In the genomic region with DNA sequence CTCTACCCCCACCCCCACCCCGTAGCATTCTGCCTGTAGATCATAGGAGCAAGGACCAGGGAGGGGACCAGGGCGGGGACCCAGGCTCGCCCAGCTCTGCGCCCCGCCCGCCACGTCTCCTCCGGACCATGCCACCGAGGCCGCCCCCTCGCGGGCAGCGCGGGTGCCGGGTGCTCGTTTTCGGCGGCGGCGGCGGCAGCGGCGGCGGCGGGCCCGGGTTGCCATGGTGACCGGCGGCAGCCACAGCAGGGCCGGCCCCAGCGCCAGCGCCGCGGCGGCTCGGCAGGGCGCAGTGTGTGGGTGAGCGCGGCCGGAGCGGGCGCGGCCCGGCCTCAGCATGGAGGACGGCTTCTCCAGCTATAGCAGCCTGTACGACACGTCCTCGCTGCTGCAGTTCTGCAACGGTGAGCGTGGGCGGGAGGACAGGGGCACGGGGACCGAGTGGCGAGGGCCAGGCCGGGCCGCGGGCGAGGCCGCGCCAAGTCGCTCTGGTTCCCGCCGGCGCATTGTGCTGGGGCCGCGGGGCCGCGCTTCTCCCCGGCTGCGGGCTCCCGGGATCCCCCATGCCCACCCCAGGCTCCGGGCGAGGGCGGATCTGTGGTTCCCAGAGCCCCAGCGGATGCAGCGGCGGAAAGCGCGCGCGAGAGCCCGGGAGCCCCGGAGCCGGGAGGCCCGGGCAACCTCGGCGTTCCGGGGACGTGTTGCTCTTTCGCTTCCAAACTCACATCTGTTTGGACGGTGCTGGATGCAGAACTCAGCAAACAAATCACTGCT, we compare ENCODE assay signal across 8 mouse cellular contexts. TPM values are rescaled to one million over a fixed set of nuclear protein-coding genes. Genes with fewer than 3 reads are reported as not detected.
DNase-seq lines count a peak whose midpoint lies in the region; ATAC-seq and TF ChIP-seq lines count a peak whose summit lies in the region.

No protein-coding gene starts in this region.

- H3K9me3 ChIP-seq in erythroblast, embryonic 14.5 days (ENCODE audit: control insufficient read depth, low read length) = no peaks in the 10 kb centered on the region
- H3K9me3 ChIP-seq in embryonic facial prominence, embryonic 13.5 days = no peaks in the 10 kb centered on the region
- H3K9me3 ChIP-seq in heart, embryonic 10.5 days = no peaks in the 10 kb centered on the region
- no peaks in the 10 kb centered on the region for H3K9me3 ChIP-seq in kidney, embryonic 14.5 days (ENCODE audit: control insufficient read depth, low read length)
- H3K9me3 ChIP-seq in limb, embryonic 14.5 days (ENCODE audit: control insufficient read depth, low read length) = no peaks in the 10 kb centered on the region
- H3K9me3 ChIP-seq in midbrain, embryonic 16.5 days (replicated peaks; ENCODE audit: control insufficient read depth, low read length, poor library complexity, severe bottlenecking) = no peaks in the 10 kb centered on the region

- H3K4me1 ChIP-seq in erythroblast, embryonic 14.5 days (ENCODE audit: control insufficient read depth) = peaks cover 9% of the 10 kb centered on the region
- peaks cover 28% of the 10 kb centered on the region for H3K4me1 ChIP-seq in embryonic facial prominence, embryonic 13.5 days
- H3K4me1 ChIP-seq in heart, embryonic 10.5 days = peaks cover 17% of the 10 kb centered on the region
- no peaks in the 10 kb centered on the region for H3K4me1 ChIP-seq in kidney, embryonic 14.5 days (ENCODE audit: control insufficient read depth, insufficient read depth, low read length)
- H3K4me1 ChIP-seq in limb, embryonic 14.5 days (ENCODE audit: control insufficient read depth, insufficient read depth, low read length) = peaks cover 8% of the 10 kb centered on the region
- H3K4me1 ChIP-seq in midbrain, embryonic 16.5 days (ENCODE audit: control insufficient read depth, insufficient read depth, low read length) = peaks cover 30% of the 10 kb centered on the region

- H3K36me3 ChIP-seq in erythroblast, embryonic 14.5 days (ENCODE audit: control insufficient read depth) = no peaks in the 10 kb centered on the region
- no peaks in the 10 kb centered on the region for H3K36me3 ChIP-seq in embryonic facial prominence, embryonic 13.5 days
- no peaks in the 10 kb centered on the region for H3K36me3 ChIP-seq in heart, embryonic 10.5 days
- no peaks in the 10 kb centered on the region for H3K36me3 ChIP-seq in kidney, embryonic 14.5 days (ENCODE audit: control insufficient read depth, insufficient read depth, low read length)
- no peaks in the 10 kb centered on the region for H3K36me3 ChIP-seq in limb, embryonic 14.5 days (ENCODE audit: control insufficient read depth, insufficient read depth, low read length)
- H3K36me3 ChIP-seq in midbrain, embryonic 16.5 days (ENCODE audit: control insufficient read depth, insufficient read depth, low read length) = no peaks in the 10 kb centered on the region
- H3K36me3 ChIP-seq in splenic B cell, adult 2 months (ENCODE audit: control insufficient read depth, insufficient read depth, low read length, poor library complexity, severe bottlenecking) = no peaks in the 10 kb centered on the region

- no peak for ATAC-seq in erythroblast, adult 5-6 weeks (replicated peaks; ENCODE audit: low FRiP score, poor library complexity, severe bottlenecking)
- ATAC-seq in embryonic facial prominence, embryonic 13.5 days (ENCODE audit: insufficient number of reproducible peaks, insufficient read depth, low FRiP score, low TSS enrichment, low read depth) = peak; percentile 84
- peak; percentile 94 for ATAC-seq in kidney, embryonic 14.5 days (ENCODE audit: low FRiP score, low TSS enrichment)
- ATAC-seq in limb, embryonic 14.5 days (ENCODE audit: low FRiP score, low read depth) = peak; percentile 87
- ATAC-seq in midbrain, embryonic 16.5 days = peak; percentile 93

- DNase-seq in heart, embryonic 10.5 days (ENCODE audit: low spot score) = peak; percentile 91
- peak; percentile 69 for DNase-seq in limb, embryonic 14.5 days (ENCODE audit: low spot score)
- peak; percentile 23 for DNase-seq in splenic B cell, adult 2 months (ENCODE audit: low read depth, low spot score)

- H3K4me2 ChIP-seq in embryonic facial prominence, embryonic 13.5 days = peak overlapping the region; percentile 75
- H3K4me2 ChIP-seq in kidney, embryonic 14.5 days (replicated peaks; ENCODE audit: low read depth, low read length) = peak overlapping the region; percentile 41
- peak overlapping the region; percentile 84 for H3K4me2 ChIP-seq in limb, embryonic 14.5 days (replicated peaks; ENCODE audit: low read depth, low read length, severe bottlenecking)
- H3K4me2 ChIP-seq in midbrain, embryonic 16.5 days (ENCODE audit: low read length) = peak overlapping the region; percentile 76

- H3K27me3 ChIP-seq in erythroblast, embryonic 14.5 days (ENCODE audit: control insufficient read depth) = peaks cover 48% of the 10 kb centered on the region
- no peaks in the 10 kb centered on the region for H3K27me3 ChIP-seq in embryonic facial prominence, embryonic 13.5 days
- peaks cover 9% of the 10 kb centered on the region; the same call in 1 of the 2 replicates for H3K27me3 ChIP-seq in heart, embryonic 10.5 days (ENCODE audit: insufficient read depth, poor library complexity, severe bottlenecking)
- no peaks in the 10 kb centered on the region for H3K27me3 ChIP-seq in kidney, embryonic 14.5 days (ENCODE audit: control insufficient read depth, insufficient read depth, low read length)
- H3K27me3 ChIP-seq in limb, embryonic 14.5 days (ENCODE audit: control insufficient read depth, insufficient read depth, low read length) = no peaks in the 10 kb centered on the region
- no peaks in the 10 kb centered on the region for H3K27me3 ChIP-seq in midbrain, embryonic 16.5 days (ENCODE audit: control insufficient read depth, insufficient read depth, low read depth, low read length)
- no peaks in the 10 kb centered on the region for H3K27me3 ChIP-seq in splenic B cell, adult 2 months (ENCODE audit: control insufficient read depth, insufficient read depth, low read length, poor library complexity, severe bottlenecking)

- WGBS in embryonic facial prominence, embryonic 13.5 days = 1% methylated on average over 90 of the region's 90 CpGs
- WGBS in heart, embryonic 10.5 days = under 1% methylated on average over 80 of the region's 90 CpGs
- under 1% methylated on average over 73 of the region's 90 CpGs for WGBS in kidney, embryonic 14.5 days
- WGBS in limb, embryonic 14.5 days = under 1% methylated on average over 58 of the region's 90 CpGs
- under 1% methylated on average over 62 of the region's 90 CpGs for WGBS in midbrain, embryonic 16.5 days

- 0 out of 2 replicates have a peak, but pooled peaks have one; percentile 51 for TF ChIP-seq POLR2A in limb, embryonic 14.5 days (IDR thresholded peaks at IDR 0.05; ENCODE audit: borderline replicate concordance, extremely low read depth, insufficient read depth, insufficient read length)

- peak overlapping the region; percentile 90 for H3K27ac ChIP-seq in embryonic facial prominence, embryonic 13.5 days
- peak overlapping the region; percentile 92 for H3K27ac ChIP-seq in heart, embryonic 10.5 days
- peak overlapping the region; percentile 37; the same call in 1 of the 2 replicates for H3K27ac ChIP-seq in kidney, embryonic 14.5 days (ENCODE audit: low read depth, low read length)
- peak overlapping the region; percentile 75 for H3K27ac ChIP-seq in limb, embryonic 14.5 days (replicated peaks; ENCODE audit: low read depth, low read length)
- peak overlapping the region; percentile 94 for H3K27ac ChIP-seq in midbrain, embryonic 16.5 days (ENCODE audit: low read length)

- H3K4me3 ChIP-seq in erythroblast, embryonic 14.5 days (replicated peaks) = peak overlapping the region; percentile 52
- peak overlapping the region; percentile 83 for H3K4me3 ChIP-seq in embryonic facial prominence, embryonic 13.5 days
- peak overlapping the region; percentile 92 for H3K4me3 ChIP-seq in heart, embryonic 10.5 days
- H3K4me3 ChIP-seq in kidney, embryonic 14.5 days (ENCODE audit: low read length) = peak overlapping the region; percentile 51
- peak overlapping the region; percentile 67 for H3K4me3 ChIP-seq in limb, embryonic 14.5 days (replicated peaks; ENCODE audit: low read length)
- H3K4me3 ChIP-seq in midbrain, embryonic 16.5 days (ENCODE audit: low read depth, low read length) = peak overlapping the region; percentile 88

- H3K9ac ChIP-seq in embryonic facial prominence, embryonic 13.5 days = peak overlapping the region; percentile 90
- H3K9ac ChIP-seq in kidney, embryonic 14.5 days (ENCODE audit: low read depth, low read length) = peak overlapping the region; percentile 68
- peak overlapping the region; percentile 84 for H3K9ac ChIP-seq in limb, embryonic 14.5 days (ENCODE audit: low read depth, low read length, severe bottlenecking)
- H3K9ac ChIP-seq in midbrain, embryonic 16.5 days (ENCODE audit: low read depth, low read length) = peak overlapping the region; percentile 94

RNA-seq across cellular contexts. Expression of a gene that starts 52.3 kb away (rescaled TPM):
- 0.02 TPM in 1 of 2 replicates, not detected in the other for polyA plus RNA-seq in erythroblast, embryonic 14.5 days (2012)
- total RNA-seq in erythroblast, adult 5-6 weeks (2015; ENCODE audit: low replicate concordance) = not detected in 2 replicates
- not detected in 2 replicates for total RNA-seq in erythroblast, adult 5-6 weeks (2017; ENCODE audit: low replicate concordance)
- polyA plus RNA-seq in embryonic facial prominence, embryonic 13.5 days (2015; fragmentation: Nextera tagmentation; extraction: Ambion mirVana) = 45.3 and 46.3 TPM in 2 replicates
- polyA plus RNA-seq in heart, embryonic 10.5 days (2016; fragmentation: Nextera tagmentation; extraction: Ambion mirVana) = 47.0 and 50.4 TPM in 2 replicates
- 31.3 and 56.5 TPM in 2 replicates for polyA plus RNA-seq in kidney, embryonic 14.5 days (2014; fragmentation: Nextera tagmentation; extraction: Ambion mirVana)
- 36.3 and 38.4 TPM in 2 replicates for polyA plus RNA-seq in limb, embryonic 14.5 days (2012; rRNA removed)
- polyA plus RNA-seq in limb, embryonic 14.5 days (2014; fragmentation: Nextera tagmentation; extraction: Ambion mirVana) = 44.4 and 48.2 TPM in 2 replicates
- 47.6 and 57.4 TPM in 2 replicates for polyA plus RNA-seq in midbrain, embryonic 16.5 days (2015; fragmentation: Nextera tagmentation; extraction: Ambion mirVana)

Comparison
In these comparisons a context has a peak if more than half of its experiments do, and no peak if none do; other contexts are left out.
1. H3K27ac ChIP-seq: peak in every context shown above with its lines; median percentile 94 in midbrain, embryonic 16.5 days; 92 in heart, embryonic 10.5 days; 90 in embryonic facial prominence, embryonic 13.5 days; 75 in limb, embryonic 14.5 days; 37 in kidney, embryonic 14.5 days.
2. DNase-seq: peak in every context shown above with its lines; median percentile 91 in heart, embryonic 10.5 days; 69 in limb, embryonic 14.5 days; 23 in splenic B cell, adult 2 months.
3. RNA of a gene that starts 52.3 kb away (polyA plus RNA-seq): 47.6 to 57.4 TPM in midbrain, embryonic 16.5 days, 31.3 to 56.5 TPM in kidney, embryonic 14.5 days, 47.0 to 50.4 TPM in heart, embryonic 10.5 days, 45.3 to 46.3 TPM in embryonic facial prominence, embryonic 13.5 days and 36.3 to 48.2 TPM in limb, embryonic 14.5 days; 0.02 TPM in erythroblast, embryonic 14.5 days; every median in the first group is over 10 times any median in the second.
4. Peak in every context shown above with its lines, with median percentiles within 50 percentile points of each other: H3K4me3 ChIP-seq, H3K4me2 ChIP-seq and H3K9ac ChIP-seq.